10 mouse cellular contexts compared by ENCODE assay signal in genomic region chr11:52370135-52370452, GRCm38 (mm10). TPM values are rescaled to one million over a fixed set of nuclear protein-coding genes. Genes with fewer than 3 reads are reported as not detected.
DNase-seq lines count a peak whose midpoint lies in the region; ATAC-seq and TF ChIP-seq lines count a peak whose summit lies in the region.
"Had no signal": no experiment of that assay in that cellular context is flagged by ENCODE, and none has a peak within 500 bp of the region (broad histone marks: within the 10 kb centered on the region; RNA-seq: fewer than 3 reads in every experiment).

No protein-coding gene starts in this region.

- no peak for ATAC-seq in heart, embryonic 13.5 days (ENCODE audit: extremely low read depth, insufficient number of reproducible peaks, low FRiP score, low TSS enrichment)
- no peak for ATAC-seq in lung, embryonic 15.5 days (ENCODE audit: borderline replicate concordance, extremely low read depth, low FRiP score, low TSS enrichment)
- no peak for ATAC-seq in forebrain, embryonic 14.5 days
- no peak for ATAC-seq in granulocyte monocyte progenitor cell, adult 5-6 weeks (replicated peaks; ENCODE audit: poor library complexity, severe bottlenecking)
- ATAC-seq: CD4-positive, CD25-positive, alpha-beta regulatory T cell, adult 4 months had no signal

- H3K4me1 ChIP-seq in heart, embryonic 13.5 days, result peaks cover 73% of the 10 kb centered on the region
- peaks cover 51% of the 10 kb centered on the region for H3K4me1 ChIP-seq in lung, embryonic 15.5 days
- peaks cover 6% of the 10 kb centered on the region for H3K4me1 ChIP-seq in forebrain, embryonic 14.5 days (ENCODE audit: control insufficient read depth, insufficient read depth, low read length)
- H3K4me1 ChIP-seq in olfactory bulb, adult 2 months (ENCODE audit: control insufficient read depth, insufficient read depth, low read length), result peaks cover 29% of the 10 kb centered on the region

- TF ChIP-seq CTCF in olfactory bulb, adult 2 months (IDR thresholded peaks at IDR 0.05; ENCODE audit: insufficient read depth, low read depth, low read length), result no peak

- no peaks in the 10 kb centered on the region for H3K27me3 ChIP-seq in heart, embryonic 13.5 days (replicated peaks)
- H3K27me3 ChIP-seq in lung, embryonic 15.5 days, result no peaks in the 10 kb centered on the region
- H3K27me3 ChIP-seq in forebrain, embryonic 14.5 days (replicated peaks; ENCODE audit: control insufficient read depth, insufficient read depth, low read length), result no peaks in the 10 kb centered on the region
- H3K27me3 ChIP-seq: megakaryocyte, embryonic 14.5 days had no signal

- intact Hi-C loops in heart, postnatal 36 days (cut with DNase I), result no loop called here

- peak overlapping the region; percentile 89 for H3K27ac ChIP-seq in heart, embryonic 13.5 days (replicated peaks)
- peak overlapping the region; percentile 56 for H3K27ac ChIP-seq in lung, embryonic 15.5 days
- H3K27ac ChIP-seq in forebrain, embryonic 14.5 days (ENCODE audit: low read depth, low read length), result peak overlapping the region; percentile 49
- H3K27ac ChIP-seq in olfactory bulb, adult 2 months (ENCODE audit: insufficient read depth, low read depth, low read length), result 0 out of 2 replicates have a peak overlapping the region, but pooled peaks have one; percentile 12

- TF ChIP-seq POLR2A in olfactory bulb, adult 2 months (IDR thresholded peaks at IDR 0.05; ENCODE audit: insufficient read depth, low read depth, low read length), result no peak

- H3K4me2 ChIP-seq in heart, embryonic 13.5 days, result no peak overlapping the region
- no peak overlapping the region for H3K4me2 ChIP-seq in lung, embryonic 15.5 days
- H3K4me2 ChIP-seq in forebrain, embryonic 14.5 days (ENCODE audit: low read length), result no peak overlapping the region

- DNase-seq in heart, postnatal 36 days, result no peak
- DNase-seq in lung, postnatal 36 days, result no peak
- DNase-seq in forebrain, embryonic 14.5 days (ENCODE audit: low spot score), result no peak
- DNase-seq in embryo, embryonic 11 days, result no peak

- H3K9ac ChIP-seq in heart, embryonic 13.5 days, result no peak overlapping the region
- no peak overlapping the region for H3K9ac ChIP-seq in lung, embryonic 15.5 days
- no peak overlapping the region for H3K9ac ChIP-seq in forebrain, embryonic 14.5 days (ENCODE audit: low read length)

- 93% methylated on average over 2 of the region's 2 CpGs for WGBS in heart, embryonic 13.5 days
- 85% methylated on average over 2 of the region's 2 CpGs for WGBS in lung, embryonic 15.5 days
- 97% methylated on average over 2 of the region's 2 CpGs for WGBS in forebrain, embryonic 14.5 days
- 48% methylated on average over 2 of the region's 2 CpGs for WGBS in olfactory bulb, adult 2 months

- peaks cover 22% of the 10 kb centered on the region for H3K36me3 ChIP-seq in heart, embryonic 13.5 days
- peaks cover 6% of the 10 kb centered on the region for H3K36me3 ChIP-seq in lung, embryonic 15.5 days
- peaks cover 7% of the 10 kb centered on the region; the same call in 1 of the 2 replicates for H3K36me3 ChIP-seq in forebrain, embryonic 14.5 days (ENCODE audit: control insufficient read depth, insufficient read depth, low read length)

- H3K4me3 ChIP-seq in heart, embryonic 13.5 days, result no peak overlapping the region
- no peak overlapping the region for H3K4me3 ChIP-seq in lung, embryonic 15.5 days
- no peak overlapping the region for H3K4me3 ChIP-seq in forebrain, embryonic 14.5 days (ENCODE audit: low read depth, low read length)
- H3K4me3 ChIP-seq in olfactory bulb, adult 2 months (ENCODE audit: insufficient read depth, low read depth, low read length), result no peak overlapping the region

- no peaks in the 10 kb centered on the region for H3K9me3 ChIP-seq in heart, embryonic 13.5 days
- H3K9me3 ChIP-seq in lung, embryonic 15.5 days, result no peaks in the 10 kb centered on the region
- H3K9me3 ChIP-seq in forebrain, embryonic 14.5 days (replicated peaks; ENCODE audit: control insufficient read depth, low read length), result no peaks in the 10 kb centered on the region
- H3K9me3 ChIP-seq: megakaryocyte, embryonic 14.5 days had no signal

RNA-seq across cellular contexts. Expression of gene Vdac1, which starts 9.4 kb away (rescaled TPM):
- 414 and 452 TPM in 2 replicates for polyA plus RNA-seq in heart, embryonic 13.5 days (2015; fragmentation: Nextera tagmentation; extraction: Ambion mirVana)
- 1,000 to 10,000 TPM; 1,074 to 1,088 TPM for total RNA-seq in heart, postnatal 36 days (2021)
- 256 and 265 TPM in 2 replicates for polyA plus RNA-seq in lung, embryonic 15.5 days (2015; fragmentation: Nextera tagmentation; extraction: Ambion mirVana)
- polyA plus RNA-seq in forebrain, embryonic 14.5 days (2014; fragmentation: Nextera tagmentation; extraction: Ambion mirVana), result 250 and 280 TPM in 2 replicates
- 374 TPM in 1 of 2 replicates, not detected in the other for polyA plus RNA-seq in olfactory bulb, adult 2 months (2012; ENCODE audit: insufficient read depth, insufficient read length, low replicate concordance, missing spikeins)
- 126 and 132 TPM in 2 replicates for total RNA-seq in granulocyte monocyte progenitor cell, adult 5-6 weeks (2014; fragmentation: Nextera tagmentation)
- total RNA-seq in granulocyte monocyte progenitor cell, adult 5-6 weeks (2017), result 205 and 244 TPM in 2 replicates

RNA-seq across cellular contexts. Expression of gene 9530068E07Rik, which starts 26.1 kb away (rescaled TPM):
- polyA plus RNA-seq in heart, embryonic 13.5 days (2015; fragmentation: Nextera tagmentation; extraction: Ambion mirVana), result 193 and 201 TPM in 2 replicates
- 10 to 100 TPM; 75.4 to 81.3 TPM for total RNA-seq in heart, postnatal 36 days (2021)
- polyA plus RNA-seq in lung, embryonic 15.5 days (2015; fragmentation: Nextera tagmentation; extraction: Ambion mirVana), result 221 and 224 TPM in 2 replicates
- 124 and 125 TPM in 2 replicates for polyA plus RNA-seq in forebrain, embryonic 14.5 days (2014; fragmentation: Nextera tagmentation; extraction: Ambion mirVana)
- polyA plus RNA-seq in olfactory bulb, adult 2 months (2012; ENCODE audit: insufficient read depth, insufficient read length, low replicate concordance, missing spikeins), result not detected in 2 replicates
- 90.0 and 106 TPM in 2 replicates for total RNA-seq in granulocyte monocyte progenitor cell, adult 5-6 weeks (2014; fragmentation: Nextera tagmentation)
- total RNA-seq in granulocyte monocyte progenitor cell, adult 5-6 weeks (2017), result 82.7 and 86.4 TPM in 2 replicates

Comparison
In these comparisons a context has a peak if more than half of its experiments do, and no peak if none do; other contexts are left out.
1. H3K27ac ChIP-seq: peak in every context shown above with its lines; median percentile 89 in heart, embryonic 13.5 days; 56 in lung, embryonic 15.5 days; 49 in forebrain, embryonic 14.5 days; 12 in olfactory bulb, adult 2 months.